Mouse (Mus musculus): ENCODE results near the gene Srd5a1.

GRCm38 (mm10) chr13:69633551-69633950 is 22.3 kb upstream of the Srd5a1 start:
- TF ChIP-seq GATA1 (IDR thresholded peaks at IDR 0.05; ENCODE audit: borderline replicate concordance, low read length) (no peak), FLI1 (IDR thresholded peaks at IDR 0.05; ENCODE audit: low read length) (no peak)

Measured in megakaryocyte, embryonic 14.5 days (primary cell).